In genomic region chr13:108214081-108214484, GRCm38 (mm10) we compare ENCODE assay signal across 8 mouse cellular contexts. TPM values are rescaled to one million over a fixed set of nuclear protein-coding genes. Genes with fewer than 3 reads are reported as not detected.
A peak's percentile ranks its signal among the peaks of the same experiment; 100 is the strongest.
DNase-seq lines count a peak whose midpoint lies in the region; ATAC-seq and TF ChIP-seq lines count a peak whose summit lies in the region.

Gene Elovl7 (plus strand): TSS chr13:108214404.

- H3K4me3 ChIP-seq in MEL (ENCODE audit: control insufficient read depth in 1 of 2, insufficient read depth in 1 of 2, low read depth in 2 of 2, low read length in 2 of 2) = peak within 1 kb of the TSS; percentile 26 to 47; a peak in 3 of 4 replicates
- H3K4me3 ChIP-seq in hindbrain, embryonic 11.5 days (ENCODE audit: low read depth, low read length) = peak within 1 kb of the TSS; percentile 63
- peak within 1 kb of the TSS; percentile 77 for H3K4me3 ChIP-seq in lung, postnatal 0 days (ENCODE audit: low read depth, low read length)

- H3K79me2 ChIP-seq in MEL (ENCODE audit: control insufficient read depth, insufficient read depth, low read length, poor library complexity) = no peaks in the 10 kb centered on the region

- no peak for TF ChIP-seq POLR2A in MEL (IDR thresholded peaks at IDR 0.05; ENCODE audit: control insufficient read depth in 1 of 2, insufficient read depth in 1 of 2, low read depth in 1 of 2, low read length in 2 of 2, poor library complexity in 1 of 2)

- TF ChIP-seq CTCF in MEL (IDR thresholded peaks at IDR 0.05 in 2 of 3, conservative IDR thresholded peaks at IDR 0.05 in 1 of 3; ENCODE audit: control insufficient read depth in 1 of 3, insufficient read depth in 1 of 3, low read depth in 2 of 3, low read length in 3 of 3, poor library complexity in 1 of 3, severe bottlenecking in 1 of 3) = peak in 2 of 3 experiments; percentile 1 to 39; a peak in 1 of 6 replicates
- TF ChIP-seq CTCF in lung, postnatal 0 days (IDR thresholded peaks at IDR 0.05) = peak; percentile 52

- H3K36me3 ChIP-seq in MEL (ENCODE audit: control insufficient read depth in 1 of 2, insufficient read depth in 2 of 2, low read length in 2 of 2) = peaks cover 0 to 8% of the 10 kb centered on the region in 2 experiments; a peak in 2 of 4 replicates
- H3K36me3 ChIP-seq in hindbrain, embryonic 11.5 days (ENCODE audit: control insufficient read depth, insufficient read depth, low read length) = no peaks in the 10 kb centered on the region
- H3K36me3 ChIP-seq in lung, postnatal 0 days (ENCODE audit: insufficient read depth, low read length) = no peaks in the 10 kb centered on the region

- no peak for TF ChIP-seq RAD21 in MEL (IDR thresholded peaks at IDR 0.05; ENCODE audit: low read depth, low read length)

- TF ChIP-seq EP300 in MEL (IDR thresholded peaks at IDR 0.05; ENCODE audit: low read depth in 1 of 2, low read length in 2 of 2) = no peak
- no peak for TF ChIP-seq EP300 in lung, postnatal 0 days (IDR thresholded peaks at IDR 0.05)

- WGBS in hindbrain, embryonic 11.5 days = 0% methylated on average over 30 of the region's 40 CpGs
- under 1% methylated on average over 28 of the region's 40 CpGs for WGBS in lung, postnatal 0 days

- peaks cover 4 to 8% of the 10 kb centered on the region in 2 experiments; a peak in 3 of 4 replicates for H3K4me1 ChIP-seq in MEL (ENCODE audit: control insufficient read depth in 1 of 2, insufficient read depth in 2 of 2, low read length in 2 of 2)
- no peaks in the 10 kb centered on the region for H3K4me1 ChIP-seq in hindbrain, embryonic 11.5 days (replicated peaks; ENCODE audit: control insufficient read depth, insufficient read depth, low read length)
- H3K4me1 ChIP-seq in lung, postnatal 0 days (ENCODE audit: insufficient read depth, low read depth, low read length) = peaks cover 7% of the 10 kb centered on the region; the same call in 1 of the 2 replicates

- peak within 1 kb of the TSS; percentile 94 for H3K4me2 ChIP-seq in hindbrain, embryonic 11.5 days (replicated peaks; ENCODE audit: low read depth, low read length)
- H3K4me2 ChIP-seq in lung, postnatal 0 days (replicated peaks; ENCODE audit: low read depth, low read length) = peak within 1 kb of the TSS; percentile 100

- H3K9me3 ChIP-seq in MEL (replicated peaks; ENCODE audit: insufficient read depth, low read length) = no peaks in the 10 kb centered on the region
- H3K9me3 ChIP-seq in hindbrain, embryonic 11.5 days (ENCODE audit: control insufficient read depth, low read length) = no peaks in the 10 kb centered on the region
- no peaks in the 10 kb centered on the region for H3K9me3 ChIP-seq in lung, postnatal 0 days (ENCODE audit: low read length)

- no peak for DNase-seq in MEL (ENCODE audit: low read depth, low spot score)
- peak; percentile 90 for DNase-seq in cerebellum, adult 18-20 months
- peak; percentile 38 for DNase-seq in forelimb bud, embryonic 11.5 days (ENCODE audit: low read depth, low spot score)
- peak; percentile 77 for DNase-seq in hindbrain, embryonic 11.5 days (ENCODE audit: low spot score)
- DNase-seq in layer of hippocampus, postnatal 14 days (ENCODE audit: low spot score in 2 of 2) = peak; percentile 56 to 68
- DNase-seq in lung, postnatal 0 days (ENCODE audit: low spot score) = peak; percentile 88
- peak; percentile 81 for DNase-seq in ovary, postnatal 36 days (ENCODE audit: low spot score)
- DNase-seq in thymus, postnatal 25 days = peak; percentile 92

- no peak within 1 kb of the TSS for H3K27ac ChIP-seq in MEL (ENCODE audit: control insufficient read depth, low read depth, low read length)
- H3K27ac ChIP-seq in hindbrain, embryonic 11.5 days (ENCODE audit: low read depth, low read length) = no peak within 1 kb of the TSS
- 0 out of 2 replicates have a peak within 1 kb of the TSS, but pooled peaks have one; percentile 38 for H3K27ac ChIP-seq in lung, postnatal 0 days (ENCODE audit: low read length)

- ATAC-seq in hindbrain, embryonic 11.5 days (ENCODE audit: low FRiP score) = peak; percentile 90
- peak; percentile 99 for ATAC-seq in lung, postnatal 0 days

- H3K9ac ChIP-seq in MEL (ENCODE audit: control insufficient read depth, low read depth, low read length, poor library complexity, severe bottlenecking) = peak within 1 kb of the TSS; percentile 36; the same call in 1 of the 2 replicates
- H3K9ac ChIP-seq in hindbrain, embryonic 11.5 days (ENCODE audit: low read depth, low read length) = peak within 1 kb of the TSS; percentile 62
- H3K9ac ChIP-seq in lung, postnatal 0 days (replicated peaks; ENCODE audit: low read depth) = peak within 1 kb of the TSS; percentile 48

- peaks cover 2 to 7% of the 10 kb centered on the region in 2 experiments for H3K27me3 ChIP-seq in MEL (ENCODE audit: control insufficient read depth in 1 of 2, insufficient read depth in 2 of 2, low read length in 2 of 2)
- peaks cover 11% of the 10 kb centered on the region for H3K27me3 ChIP-seq in hindbrain, embryonic 11.5 days (ENCODE audit: control insufficient read depth, insufficient read depth, low read length)
- H3K27me3 ChIP-seq in lung, postnatal 0 days (replicated peaks; ENCODE audit: insufficient read depth, low read length) = no peaks in the 10 kb centered on the region

TF ChIP-seq in MEL, 35 proteins besides CTCF, POLR2A, EP300 and RAD21:
- no peak for TF ChIP-seq JUND (IDR thresholded peaks at IDR 0.05; ENCODE audit: low read depth, low read length)
- TF ChIP-seq CHD2 (IDR thresholded peaks at IDR 0.05; ENCODE audit: low read length) = no peak
- TF ChIP-seq MAZ (IDR thresholded peaks at IDR 0.05; ENCODE audit: low read depth, low read length) = no peak
- TF ChIP-seq POLR2AphosphoS2 (IDR thresholded peaks at IDR 0.05; ENCODE audit: low read length) = no peak
- TF ChIP-seq ETS1 (IDR thresholded peaks at IDR 0.05; ENCODE audit: low read depth, low read length) = no peak
- TF ChIP-seq MEF2A (IDR thresholded peaks at IDR 0.05; ENCODE audit: extremely low read depth, insufficient replicate concordance, low read depth, low read length, poor library complexity, severe bottlenecking) = no peak
- no peak for TF ChIP-seq KAT2A (conservative IDR thresholded peaks at IDR 0.05; ENCODE audit: low read depth, low read length)

RNA-seq across cellular contexts. Expression of gene Elovl7, which starts in this region (rescaled TPM):
- not detected in 2 replicates for total RNA-seq in MEL (2012; rRNA removed)
- polyA plus RNA-seq in MEL (2012; ENCODE audit: insufficient read depth in 1 of 2, insufficient read length in 2 of 2, low read depth in 1 of 2, low replicate concordance in 2 of 2, missing spikeins in 1 of 2) = not detected
- polyA plus RNA-seq in hindbrain, embryonic 11.5 days (2014; fragmentation: Nextera tagmentation; extraction: Ambion mirVana) = 1.0 and 1.3 TPM in 2 replicates
- total RNA-seq in layer of hippocampus, postnatal 14 days (2021) = 10 to 100 TPM; 13.9 to 14.8 TPM
- polyA plus RNA-seq in lung, postnatal 0 days (2015; fragmentation: Nextera tagmentation; extraction: Ambion mirVana) = 10.1 and 12.9 TPM in 2 replicates

Comparison
In these comparisons a context has a peak if more than half of its experiments do, and no peak if none do; other contexts are left out.
1. RNA of gene Elovl7 (total RNA-seq): 13.9 to 14.8 TPM in layer of hippocampus, postnatal 14 days; not detected in MEL; every median in the first group is over 10 times any median in the second.
2. Peak in every context shown above with its lines, with median percentiles within 50 percentile points of each other: H3K4me3 ChIP-seq and H3K9ac ChIP-seq.